Mouse (Mus musculus) layer of hippocampus, adult 8-10 months (tissue): ENCODE measurements around the gene Gsap. TPM values are rescaled to one million over a fixed set of nuclear protein-coding genes. Genes with fewer than 3 reads are reported as not detected.
A peak's percentile ranks its signal among the peaks of the same experiment; 100 is the strongest.
"Not testable (repeated sequence)": the region's sequence is repeated elsewhere in the genome, so short reads cannot be mapped to it uniquely, and the experiment has no call there.

Experiments used
- DNase-seq, 2 experiments: peaks; one replicate each; pipeline ENCODE4 v3.0.0; 2022; ENCODE audit warnings: low spot score in 2 of 2
- total RNA-seq, 4 experiments: library from RNA; stranded (reverse); gene quantifications; 2 replicates each; pipeline ENCODE4 v1.2.4; 2022

Gsap gene
- total RNA-seq, 4 experiments from 2014 or later: 9.0 to 13.9 (median 11.2) TPM

DNA sequence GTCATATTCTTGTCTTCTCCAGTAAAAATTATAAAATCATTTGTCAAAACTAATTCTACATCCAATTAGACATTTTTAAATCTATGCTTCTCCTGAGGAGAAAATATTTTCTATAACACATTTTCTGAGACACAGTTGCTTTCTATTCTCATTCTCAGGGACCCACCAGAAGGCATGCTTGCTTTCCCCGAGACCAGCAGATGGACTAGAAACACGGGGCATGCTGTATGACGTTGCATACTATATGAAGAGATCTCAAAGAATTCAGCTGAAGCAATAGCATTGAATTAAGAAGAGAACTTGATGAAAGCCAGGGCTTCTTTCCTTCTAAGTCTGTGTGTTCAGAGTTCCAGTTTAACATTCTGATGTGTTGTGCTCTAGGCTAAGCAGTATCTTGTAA, 128.6 kb downstream of the Gsap start:
- no peak for DNase-seq

DNA sequence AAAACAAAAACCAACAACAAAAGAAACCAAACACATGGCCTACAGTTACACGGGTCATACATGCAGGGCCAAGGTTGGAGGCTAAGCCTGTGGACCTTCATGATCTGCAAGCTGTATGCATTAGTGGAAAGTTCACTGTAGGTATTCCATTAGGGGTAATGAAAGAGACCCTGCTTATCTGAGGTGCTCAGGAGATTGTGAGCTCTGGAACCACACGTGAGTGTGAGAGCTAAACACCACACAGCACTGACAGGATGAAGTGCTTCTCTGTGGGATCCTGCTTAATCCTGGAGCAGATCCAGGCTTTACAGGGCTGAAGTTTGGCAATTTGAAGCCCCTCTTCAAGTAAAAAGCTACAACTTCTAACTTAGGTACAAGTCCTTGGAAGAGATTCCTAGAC, 134.1 kb downstream of the Gsap start:
- no peak for DNase-seq

DNA sequence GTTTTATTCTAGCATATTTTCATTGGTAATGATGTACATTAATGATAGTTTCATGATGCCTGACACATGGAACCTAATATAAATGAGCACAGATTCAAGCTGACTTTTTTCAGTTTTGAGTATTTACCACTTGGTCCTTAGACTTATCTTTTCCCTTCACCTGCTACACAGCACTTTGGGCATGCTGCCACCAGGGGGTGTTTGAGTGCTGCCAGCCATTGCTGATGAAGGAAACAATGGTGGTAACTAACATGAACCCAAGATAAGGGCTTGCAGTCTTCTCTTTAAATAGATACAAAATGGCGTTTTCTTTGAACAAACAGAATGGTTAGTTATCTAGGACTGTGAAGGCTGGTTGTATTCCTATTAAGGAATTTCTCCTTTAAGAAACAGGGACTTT, 140.4 kb downstream of the Gsap start:
- peak in 1 of 2 experiments; percentile 19 for DNase-seq

DNA sequence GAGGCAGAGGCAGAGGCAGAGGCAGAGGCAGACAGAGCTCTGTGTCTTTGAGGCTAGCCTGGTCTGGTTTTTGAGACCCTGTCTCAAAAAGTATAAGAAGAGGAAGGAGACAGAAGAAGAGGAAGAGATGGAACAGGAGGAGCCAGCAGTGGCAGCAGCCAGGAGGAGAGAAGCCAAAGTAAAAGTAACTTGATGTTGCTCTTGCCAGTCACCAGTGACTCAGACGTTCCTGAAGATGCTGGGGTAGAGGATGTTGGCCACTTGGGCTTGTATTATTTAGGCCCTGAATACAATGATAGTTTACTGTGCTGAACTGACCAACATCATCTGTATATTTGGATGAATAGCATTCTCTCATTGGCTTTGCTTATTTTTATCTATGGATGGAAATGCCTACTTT, 142.5 kb downstream of the Gsap start:
- no peak for DNase-seq

DNA sequence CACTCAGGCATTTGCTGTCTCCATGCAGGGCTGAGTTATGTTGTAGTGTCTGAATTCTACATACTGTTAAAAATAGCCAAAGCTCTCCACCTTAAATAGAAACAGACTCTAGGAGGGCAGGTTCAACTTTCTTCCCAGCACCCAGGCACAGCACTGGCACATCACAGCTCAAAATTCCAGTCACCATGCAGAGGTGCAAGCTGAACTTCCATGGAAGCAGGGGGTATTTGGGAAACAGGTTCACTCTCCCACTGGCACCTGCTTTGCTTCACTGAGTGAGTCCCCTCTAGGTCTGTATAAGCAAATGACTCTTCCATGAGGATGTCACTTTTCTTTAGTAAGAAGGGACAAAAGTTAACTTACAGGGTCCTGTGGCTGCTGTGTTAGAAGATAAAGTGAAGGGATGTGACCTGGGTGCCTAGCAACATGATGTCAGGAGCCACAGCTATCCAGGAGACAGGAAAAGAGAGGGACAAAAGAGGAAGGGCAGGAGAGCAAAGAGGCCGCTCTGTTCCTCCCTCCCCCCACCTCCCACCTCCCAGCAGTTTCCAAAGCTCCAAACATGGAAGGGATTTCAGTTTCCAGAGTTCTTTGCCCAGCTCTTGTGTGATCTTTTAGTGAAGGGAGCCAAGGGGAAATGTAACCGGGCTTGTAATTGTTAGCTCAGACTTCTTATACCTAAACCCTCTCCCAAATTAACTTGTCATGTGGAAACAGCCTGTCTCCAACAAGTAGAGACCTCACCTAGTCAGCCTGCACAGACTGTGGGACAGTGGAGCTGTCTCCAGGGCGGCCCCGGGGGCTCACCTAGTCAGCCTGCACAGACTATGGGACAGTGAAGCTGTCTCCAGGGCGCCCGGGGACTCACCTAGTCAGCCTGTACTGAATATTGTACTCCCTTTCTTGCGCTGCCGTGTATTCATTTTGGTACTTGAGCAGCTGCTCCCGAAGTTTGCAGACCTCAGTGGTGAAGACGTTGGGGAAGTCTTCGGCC, 143.9 kb downstream of the Gsap start:
- DNase-seq: no peak

DNA sequence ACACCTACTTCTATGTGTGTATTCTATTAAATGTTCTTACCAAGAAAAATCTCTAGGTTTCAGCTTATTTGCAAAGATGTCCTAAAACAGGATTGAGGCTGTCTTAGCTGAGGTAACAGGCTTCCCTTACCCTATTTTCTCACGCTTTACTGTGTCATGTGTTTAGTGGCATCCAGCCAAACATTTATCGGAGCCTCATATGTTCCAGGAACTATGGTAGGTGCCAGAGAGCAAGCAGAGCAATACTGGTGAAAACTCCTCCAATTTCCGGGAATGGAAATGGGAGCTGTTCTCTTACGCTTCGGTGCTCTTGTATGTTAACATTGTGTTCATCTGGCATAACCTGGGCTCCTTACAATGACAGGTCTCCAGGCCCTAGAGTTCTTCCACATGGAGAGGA, 145.6 kb downstream of the Gsap start:
- no peak for DNase-seq

DNA sequence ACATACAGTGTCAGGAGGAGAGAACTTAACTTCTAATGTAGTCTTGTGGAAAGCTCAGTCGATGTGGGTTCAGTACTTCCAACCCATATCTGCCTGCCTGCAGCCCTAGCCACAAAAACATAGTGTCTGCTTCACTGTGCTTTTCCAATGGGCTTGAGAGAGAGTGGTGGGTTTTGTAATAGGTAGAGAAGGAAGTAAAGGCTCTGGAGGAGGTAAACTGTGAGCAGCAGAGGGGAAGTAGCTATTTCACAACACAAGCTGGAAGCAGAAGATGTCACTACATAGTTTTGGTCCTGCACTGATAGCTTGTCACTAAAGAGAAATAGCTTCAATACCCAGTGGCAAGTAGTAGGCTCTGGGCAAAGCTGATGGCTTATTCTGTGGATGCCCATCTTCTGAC, 146.1 kb downstream of the Gsap start:
- DNase-seq: no peak

DNA sequence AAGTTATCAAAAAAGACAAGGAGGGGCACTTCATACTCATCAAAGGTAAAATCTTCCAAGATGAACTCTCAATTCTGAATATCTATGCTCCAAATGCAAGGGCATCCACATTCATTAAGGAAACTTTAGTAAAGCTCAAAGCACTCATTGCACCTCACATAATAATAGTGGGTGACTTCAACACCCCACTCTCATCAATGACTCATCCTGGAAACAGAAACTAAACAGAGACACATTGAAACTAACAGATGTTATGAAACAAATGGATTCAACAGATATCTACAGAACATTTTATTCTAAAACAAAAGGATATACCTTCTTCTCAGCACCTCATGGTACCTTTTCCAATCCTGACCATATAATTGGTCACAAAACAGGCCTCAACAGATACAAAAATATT, 156.2 kb downstream of the Gsap start:
- not testable (repeated sequence) for DNase-seq

DNA sequence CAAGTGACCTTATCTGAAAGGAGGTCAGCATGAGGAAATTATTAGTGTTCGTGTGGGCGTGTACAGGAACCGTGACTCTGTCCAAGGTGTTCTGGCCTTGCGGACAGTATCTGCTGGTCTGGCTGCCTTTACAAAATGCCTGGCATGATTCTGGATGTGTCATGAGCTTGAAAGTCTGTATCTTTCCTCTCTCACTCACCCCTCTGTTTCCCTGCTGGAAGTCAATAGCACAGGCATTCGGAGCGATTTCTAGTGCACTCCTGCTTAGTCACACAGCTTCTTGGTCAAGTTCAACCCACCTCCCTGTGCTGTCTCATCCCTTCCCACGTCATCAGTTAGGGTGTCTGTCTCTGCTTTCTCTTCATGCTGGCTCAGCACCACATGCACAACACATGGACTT, 162.3 kb downstream of the Gsap start:
- DNase-seq: no peak

DNA sequence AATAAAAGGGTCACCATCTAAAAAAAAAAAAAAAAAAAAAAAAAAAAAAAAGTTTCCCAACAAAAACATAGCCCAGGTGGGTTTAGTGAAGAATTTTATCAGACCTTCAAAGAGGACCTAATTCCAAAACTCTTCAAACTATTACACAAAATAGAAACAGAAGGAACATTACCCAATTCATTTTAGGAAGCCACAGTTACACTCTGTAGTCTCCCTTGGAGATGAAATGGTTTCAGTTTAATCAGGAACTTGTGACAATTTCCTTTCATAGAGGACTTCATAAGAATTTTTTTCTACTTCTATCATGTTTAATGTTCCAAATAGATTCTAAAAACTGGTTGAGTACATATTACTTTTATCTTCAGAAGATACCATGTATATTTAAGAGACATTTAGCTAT, 165.6 kb downstream of the Gsap start:
- DNase-seq: no peak

DNA sequence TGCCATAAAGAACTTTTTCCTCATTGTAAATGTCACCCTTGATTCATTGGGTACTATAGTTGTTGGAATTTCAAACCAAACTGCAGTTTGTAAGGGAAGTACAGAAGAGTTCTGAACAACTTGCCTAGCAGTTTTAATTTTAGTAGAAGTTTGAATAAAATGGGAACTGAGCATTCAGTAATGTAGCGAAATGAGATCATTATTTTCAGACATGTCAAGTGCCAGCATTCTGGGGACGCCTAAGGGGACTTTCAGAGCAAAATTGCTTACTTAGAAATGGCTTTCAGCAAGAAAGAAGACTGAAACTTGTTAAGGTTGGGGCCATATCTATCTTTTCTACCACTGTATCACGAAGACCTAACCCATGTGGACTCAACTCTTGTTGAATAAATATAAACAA, 172.6 kb downstream of the Gsap start:
- no peak for DNase-seq

DNA sequence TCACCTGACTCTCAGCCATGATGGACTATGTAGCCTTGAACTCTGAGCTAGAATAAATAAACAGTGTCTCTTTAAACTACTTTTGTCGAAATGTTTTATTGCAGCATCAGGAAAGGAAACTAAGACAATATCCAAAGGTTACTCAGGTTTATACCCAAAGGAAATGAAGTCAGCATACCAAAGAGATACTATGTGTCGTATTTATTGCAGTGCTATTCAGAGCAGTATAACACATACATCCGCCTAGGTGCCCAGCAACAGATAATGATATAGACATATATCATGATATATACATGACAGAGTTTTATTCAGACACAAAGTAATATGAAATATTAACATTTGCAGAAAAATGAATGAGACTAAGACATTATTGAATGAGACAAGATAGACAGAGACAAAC, 177.3 kb downstream of the Gsap start:
- no peak for DNase-seq

Other genes starting within 250 kb of the Gsap start
- gene Rsbn1l, start 229.9 kb upstream of the Gsap start, total RNA-seq: 10 to 100 TPM; 19.5 to 22.1 (median 20.8) TPM
- 10 to 100 TPM; 36.3 to 42.8 (median 38.0) TPM for gene Ptpn12, start 130.3 kb upstream of the Gsap start, total RNA-seq
- 1 to 10 TPM; 2.2 to 5.3 (median 3.4) TPM for gene Fgl2, start 186.4 kb downstream of the Gsap start, total RNA-seq
- gene Ccdc146, start 238.4 kb downstream of the Gsap start, total RNA-seq: 1 to 10 TPM in 2 of 4 experiments, under 1 TPM in 2; 0.43 to 1.7 (median 0.81) TPM
- gene Fam185a, start 238.7 kb downstream of the Gsap start, total RNA-seq: 10 to 100 TPM; 12.3 to 14.9 (median 14.8) TPM